Mouse (Mus musculus) hindbrain, embryonic 15.5 days (tissue): ENCODE data around the gene Slc44a4. TPM values are rescaled to one million over a fixed set of nuclear protein-coding genes. Genes with fewer than 3 reads are reported as not detected.
"Not testable (repeated sequence)": the region's sequence is repeated elsewhere in the genome, so short reads cannot be mapped to it uniquely, and the experiment has no call there.

Source experiments
- ATAC-seq: fragments of 200-750 bp; cut with Nextera tagmentation; 2 replicates; pipeline ENCODE4 v1.8.0; 2017; ENCODE audit warnings: low read depth, moderate number of reproducible peaks, moderate TSS enrichment; ENCODE audit not compliant: low FRiP score
- H3K27ac ChIP-seq: fragments of 300-500 bp; sonication (generic); replicated peaks from 2 replicates; pipeline ENCODE4 v1.5.1; 2015; ENCODE audit warnings: mild to moderate bottlenecking, inconsistent platforms
- H3K27me3 ChIP-seq: fragments of 300-500 bp; sonication (generic); 2 replicates; pipeline ENCODE4 v1.6.1; 2015; ENCODE audit warnings: control low read depth, inconsistent platforms
- H3K36me3 ChIP-seq: fragments of 300-500 bp; sonication (generic); 2 replicates; pipeline ENCODE4 v1.6.1; 2015; ENCODE audit warnings: control low read depth, inconsistent platforms
- H3K4me1 ChIP-seq: fragments of 300-500 bp; sonication (generic); replicated peaks from 2 replicates; pipeline ENCODE4 v1.6.1; 2015; ENCODE audit warnings: control low read depth, inconsistent platforms
- H3K4me2 ChIP-seq: fragments of 300-500 bp; sonication (generic); 2 replicates; pipeline ENCODE4 v1.6.1; 2015; ENCODE audit warnings: moderate library complexity, mild to moderate bottlenecking, inconsistent platforms
- H3K4me3 ChIP-seq: fragments of 300-500 bp; sonication (generic); 2 replicates; pipeline ENCODE4 v1.5.1; 2015; ENCODE audit warnings: mild to moderate bottlenecking, inconsistent platforms
- H3K9ac ChIP-seq: fragments of 300-500 bp; sonication (generic); 2 replicates; pipeline ENCODE4 v1.6.1; 2015; ENCODE audit warnings: inconsistent platforms
- H3K9me3 ChIP-seq: fragments of 300-500 bp; sonication (generic); 2 replicates; pipeline ENCODE4 v1.6.1; 2016; ENCODE audit warnings: control low read depth, inconsistent platforms
- WGBS: fragments of 180-500 bp; shearing (Covaris S2); methylation state at CpG from one replicate; pipeline ENCODE4 v1.1.7; 2015; 5-methylcytosine and 5-hydroxymethylcytosine counted together
- polyA plus RNA-seq: library from polyadenylated mRNA; unstranded; fragments of >200 nt; fragmentation: Nextera tagmentation; extraction: Ambion mirVana; gene quantifications from 2 replicates; pipeline ENCODE4 v1.2.1, GENCODE M21; 2015

The Slc44a4 gene
- polyA plus RNA-seq, 1 experiment from 2014 or later: 0.09 TPM

- H3K9ac ChIP-seq, H3K4me2 ChIP-seq, ATAC-seq, H3K9me3 ChIP-seq, H3K4me3 ChIP-seq, H3K27me3 ChIP-seq: not testable (repeated sequence)
- Histone ChIP-seq H3K4me1 (peaks cover 19% of the 10 kb centered on the region), H3K36me3 (peaks cover 15% of the 10 kb centered on the region), H3K27ac (0 out of 2 replicates have a peak overlapping the region, but pooled peaks have one; percentile 19)
- WGBS: 59% methylated on average over 9 of the region's 9 CpGs
These were observed 34.7 kb downstream of the Slc44a4 start for GRCm38 (mm10) chr17:34948721-34949552.

GRCm38 (mm10) chr17:34949553-34949969 lies 35.3 kb downstream of the Slc44a4 start:
- no peaks in the 10 kb centered on the region for H3K9me3 ChIP-seq
- no peaks in the 10 kb centered on the region for H3K27me3 ChIP-seq
- peaks cover 19% of the 10 kb centered on the region for H3K4me1 ChIP-seq
- H3K4me2 ChIP-seq: no peak overlapping the region
- ATAC-seq: no peak
- H3K36me3 ChIP-seq: peaks cover 15% of the 10 kb centered on the region
- 40% methylated on average over 4 of the region's 4 CpGs for WGBS
- 0 out of 2 replicates have a peak overlapping the region, but pooled peaks have one; percentile 19 for H3K27ac ChIP-seq
- no peak overlapping the region for H3K4me3 ChIP-seq
- H3K9ac ChIP-seq: no peak overlapping the region

DNA sequence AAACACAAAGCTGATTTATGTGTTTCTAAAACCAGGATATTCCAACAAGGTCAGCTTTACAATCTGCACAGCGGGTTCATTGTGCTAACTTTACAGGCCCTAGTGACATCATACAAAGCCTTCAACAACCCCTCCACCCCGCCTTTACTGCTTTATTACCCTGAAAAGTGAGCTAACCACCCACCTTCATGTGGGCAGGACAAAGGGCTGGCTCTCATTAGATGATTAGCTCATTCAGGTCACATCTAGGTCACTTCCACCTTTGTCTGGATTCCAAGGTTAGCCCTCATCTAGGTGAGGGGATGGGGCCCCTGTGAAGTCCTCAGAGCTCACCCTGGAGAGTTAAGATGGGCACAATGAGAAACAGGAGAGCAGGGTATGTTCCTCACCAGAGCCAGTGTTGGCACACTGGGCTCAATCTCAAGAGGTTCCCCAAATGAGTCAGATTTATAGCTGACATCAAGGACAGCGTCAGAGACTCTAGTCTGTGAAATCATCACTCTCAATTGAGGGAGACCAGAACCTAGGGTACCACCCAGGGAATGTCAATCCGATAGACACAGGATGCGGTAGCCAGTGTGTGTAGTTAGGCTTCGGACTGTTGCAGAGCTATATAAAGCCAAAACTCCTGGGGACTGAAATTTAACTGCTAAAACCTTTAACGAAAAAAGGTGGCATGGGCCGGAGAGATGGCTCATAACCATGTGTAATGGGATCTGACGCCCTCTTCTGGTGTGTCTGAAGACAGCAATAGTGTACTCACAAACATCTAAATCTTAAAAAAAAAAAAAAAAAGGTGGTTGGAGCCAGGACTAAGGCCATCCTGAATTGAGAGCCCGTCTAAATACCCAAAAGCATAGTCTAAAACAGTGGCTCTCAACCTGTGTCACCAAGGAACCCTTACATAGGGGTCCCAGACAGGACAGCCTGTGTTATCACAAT lies 36.5 kb downstream of the Slc44a4 start:
- peak overlapping the region; percentile 70 for H3K4me3 ChIP-seq
- peaks cover 19% of the 10 kb centered on the region for H3K4me1 ChIP-seq
- peak overlapping the region; percentile 82 for H3K4me2 ChIP-seq
- H3K9me3 ChIP-seq: no peaks in the 10 kb centered on the region
- peaks cover 10% of the 10 kb centered on the region for H3K27me3 ChIP-seq
- peaks cover 15% of the 10 kb centered on the region for H3K36me3 ChIP-seq
- WGBS: 32% methylated on average over 10 of the region's 10 CpGs
- peak overlapping the region; percentile 92 for H3K27ac ChIP-seq
- no peak for ATAC-seq
- peak overlapping the region; percentile 99 for H3K9ac ChIP-seq

- WGBS: under 1% methylated on average over 29 of the region's 29 CpGs
- Histone ChIP-seq H3K27ac (peak overlapping the region; percentile 92), H3K4me2 (peak overlapping the region; percentile 82), H3K36me3 (peaks cover 15% of the 10 kb centered on the region), H3K9ac (peak overlapping the region; percentile 99), H3K27me3 (peaks cover 13% of the 10 kb centered on the region), H3K4me3 (peak overlapping the region; percentile 70), H3K4me1 (peaks cover 19% of the 10 kb centered on the region), H3K9me3 (no peaks in the 10 kb centered on the region)
- ATAC-seq: no peak
These were observed 37.5 kb downstream of the Slc44a4 start for GRCm38 (mm10) chr17:34951636-34952377.

DNA sequence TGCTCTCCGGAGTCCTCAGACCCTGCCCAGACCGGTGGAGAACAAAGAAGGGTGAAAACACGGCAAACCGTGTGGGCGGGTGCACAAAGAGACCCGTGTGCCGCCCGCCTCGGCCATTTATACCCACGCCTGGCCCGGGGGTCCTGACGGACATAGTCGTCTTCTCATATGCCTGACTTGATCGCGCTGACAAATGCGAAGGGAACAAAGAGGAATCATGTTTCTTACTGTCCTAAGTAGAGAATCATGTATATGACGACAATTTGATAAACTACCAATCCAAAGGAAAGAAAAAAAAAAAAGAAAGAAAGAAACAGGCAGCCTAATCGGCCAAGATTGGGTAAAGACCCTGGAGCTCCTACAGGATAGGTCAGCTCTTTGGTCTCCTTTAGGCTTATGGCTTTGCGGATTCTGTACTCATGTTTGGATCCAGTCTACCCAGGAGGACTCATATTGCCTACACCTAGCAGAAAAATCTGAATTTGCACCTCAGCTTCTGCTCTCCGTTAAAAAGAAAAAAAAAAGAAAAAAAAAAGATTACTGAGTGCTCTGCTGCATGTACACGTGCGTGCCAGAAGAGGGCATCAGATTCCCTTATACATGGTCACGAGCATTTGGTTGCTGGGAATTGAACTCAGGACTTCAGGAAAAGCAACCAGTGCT lies 38.2 kb downstream of the Slc44a4 start:
- H3K4me1 ChIP-seq: peaks cover 19% of the 10 kb centered on the region
- peaks cover 13% of the 10 kb centered on the region for H3K27me3 ChIP-seq
- peak overlapping the region; percentile 82 for H3K4me2 ChIP-seq
- H3K9me3 ChIP-seq: no peaks in the 10 kb centered on the region
- WGBS: 0% methylated on average over 23 of the region's 23 CpGs
- H3K27ac ChIP-seq: peak overlapping the region; percentile 92
- peak overlapping the region; percentile 70 for H3K4me3 ChIP-seq
- ATAC-seq: peak; percentile 87
- peak overlapping the region; percentile 99 for H3K9ac ChIP-seq
- H3K36me3 ChIP-seq: peaks cover 15% of the 10 kb centered on the region

- no peak overlapping the region for H3K4me2 ChIP-seq
- H3K36me3 ChIP-seq: peaks cover 15% of the 10 kb centered on the region
- H3K9me3 ChIP-seq: no peaks in the 10 kb centered on the region
- 84% methylated on average over 3 of the region's 3 CpGs for WGBS
- no peak for ATAC-seq
- H3K4me1 ChIP-seq: peaks cover 19% of the 10 kb centered on the region
- H3K27ac ChIP-seq: no peak overlapping the region; the same call in 1 of the 2 replicates
- H3K4me3 ChIP-seq: peak overlapping the region; percentile 70
- H3K27me3 ChIP-seq: peaks cover 13% of the 10 kb centered on the region
- no peak overlapping the region for H3K9ac ChIP-seq
These were observed 39.0 kb downstream of the Slc44a4 start for GRCm38 (mm10) chr17:34953258-34953657.

- Histone ChIP-seq H3K9ac (no peak overlapping the region), H3K36me3 (peaks cover 15% of the 10 kb centered on the region), H3K4me1 (peaks cover 19% of the 10 kb centered on the region), H3K9me3 (no peaks in the 10 kb centered on the region), H3K27ac (no peak overlapping the region), H3K27me3 (peaks cover 13% of the 10 kb centered on the region), H3K4me2 (no peak overlapping the region), H3K4me3 (no peak overlapping the region)
- no peak for ATAC-seq
- 90% methylated on average over 4 of the region's 4 CpGs for WGBS
These were observed 39.6 kb downstream of the Slc44a4 start for GRCm38 (mm10) chr17:34953904-34954303.

DNA sequence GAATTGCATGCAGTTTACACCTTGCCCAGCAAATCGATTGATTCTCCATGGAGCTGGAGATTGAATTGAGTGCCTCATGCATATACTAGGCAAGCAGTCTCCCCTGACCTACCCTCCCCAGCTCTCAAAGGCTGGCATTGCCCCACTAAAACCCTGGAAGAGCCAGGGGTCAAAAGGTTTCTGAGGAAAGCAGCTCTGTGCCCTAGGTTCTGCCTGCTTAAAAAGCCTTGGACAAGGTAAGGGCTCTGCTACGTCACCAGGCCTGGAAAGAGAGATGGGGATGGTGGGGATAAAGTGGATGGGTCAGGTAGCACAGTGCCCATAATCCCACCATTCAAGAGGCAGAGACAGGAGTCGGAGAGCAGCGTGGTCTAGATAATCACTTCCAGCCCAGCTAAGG lies 40.6 kb downstream of the Slc44a4 start:
- no peak overlapping the region for H3K27ac ChIP-seq
- H3K4me2 ChIP-seq: no peak overlapping the region
- H3K9me3 ChIP-seq: no peaks in the 10 kb centered on the region
- 0 out of 2 replicates have a peak overlapping the region, but pooled peaks have one; percentile 5 for H3K9ac ChIP-seq
- no peak for ATAC-seq
- peaks cover 19% of the 10 kb centered on the region for H3K27me3 ChIP-seq
- H3K36me3 ChIP-seq: peaks cover 10% of the 10 kb centered on the region
- 75% methylated on average over 4 of the region's 4 CpGs for WGBS
- no peak overlapping the region for H3K4me3 ChIP-seq
- peaks cover 20% of the 10 kb centered on the region for H3K4me1 ChIP-seq

DNA sequence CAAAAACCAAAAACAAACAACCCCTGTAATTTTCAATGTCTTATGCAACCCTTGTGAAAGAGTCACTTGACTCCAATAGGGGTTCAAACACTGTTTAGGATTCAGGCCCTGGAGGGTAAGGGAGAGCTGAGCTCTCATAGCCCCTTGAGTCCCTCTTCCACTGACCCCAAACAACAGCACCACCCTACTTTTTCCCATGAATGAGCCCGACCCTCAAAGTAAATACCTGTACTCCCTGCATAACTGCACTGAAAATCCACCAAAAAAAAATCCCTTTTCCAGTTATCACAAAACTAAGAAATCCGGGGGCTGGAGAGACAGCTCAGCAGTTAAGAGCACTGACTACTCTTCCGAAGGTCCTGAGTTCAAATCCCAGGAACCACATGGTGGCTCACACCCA lies 41.6 kb downstream of the Slc44a4 start:
- no peak overlapping the region for H3K9ac ChIP-seq
- no peak overlapping the region for H3K27ac ChIP-seq
- 82% methylated on average over 3 of the region's 3 CpGs for WGBS
- no peaks in the 10 kb centered on the region for H3K9me3 ChIP-seq
- no peak overlapping the region for H3K4me3 ChIP-seq
- peaks cover 10% of the 10 kb centered on the region for H3K4me1 ChIP-seq
- peaks cover 23% of the 10 kb centered on the region for H3K27me3 ChIP-seq
- no peaks in the 10 kb centered on the region for H3K36me3 ChIP-seq
- no peak overlapping the region for H3K4me2 ChIP-seq
- ATAC-seq: no peak

DNA sequence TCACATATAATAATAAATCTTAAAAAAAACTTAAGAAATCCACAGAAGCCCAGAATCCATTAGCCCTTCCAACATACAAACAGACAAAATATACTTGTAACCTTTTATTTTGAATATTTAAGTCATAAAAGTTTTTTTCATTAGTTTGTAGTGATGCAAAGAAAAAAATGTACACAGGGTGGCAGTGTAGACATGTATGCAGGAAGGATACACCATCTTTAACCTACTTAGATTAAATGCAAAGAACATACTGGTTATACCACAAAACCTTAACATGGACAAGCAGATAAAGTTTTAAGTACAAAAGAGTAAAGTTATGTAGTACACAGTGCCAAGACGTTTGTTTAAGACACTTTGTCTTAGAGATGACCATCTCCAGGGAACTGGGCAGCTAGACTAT lies 42.1 kb downstream of the Slc44a4 start:
- H3K4me3 ChIP-seq: no peak overlapping the region
- peaks cover 5% of the 10 kb centered on the region; the same call in 1 of the 2 replicates for H3K4me1 ChIP-seq
- no peak overlapping the region for H3K27ac ChIP-seq
- no peak overlapping the region for H3K9ac ChIP-seq
- WGBS: 60% methylated on average over 1 of the region's 1 CpGs
- no peaks in the 10 kb centered on the region for H3K9me3 ChIP-seq
- no peak for ATAC-seq
- no peaks in the 10 kb centered on the region for H3K36me3 ChIP-seq
- peaks cover 26% of the 10 kb centered on the region for H3K27me3 ChIP-seq
- no peak overlapping the region for H3K4me2 ChIP-seq

DNA sequence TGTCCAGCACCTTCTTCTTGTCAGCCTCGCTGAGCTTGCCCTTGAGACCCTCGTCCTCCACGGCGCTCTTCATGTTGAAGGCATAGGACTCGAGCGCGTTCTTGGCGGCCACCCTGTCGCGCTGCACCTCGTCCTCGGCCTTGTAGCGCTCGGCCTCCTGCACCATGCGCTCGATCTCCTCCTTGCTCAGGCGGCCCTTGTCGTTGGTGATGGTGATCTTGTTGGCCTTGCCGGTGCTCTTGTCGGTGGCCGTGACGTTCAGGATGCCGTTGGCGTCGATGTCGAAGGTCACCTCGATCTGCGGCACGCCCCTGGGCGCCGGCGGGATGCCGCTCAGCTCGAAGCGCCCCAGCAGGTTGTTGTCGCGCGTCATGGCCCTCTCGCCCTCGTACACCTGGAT lies 43.0 kb downstream of the Slc44a4 start:
- not testable (repeated sequence) for ATAC-seq, H3K4me2 ChIP-seq, H3K4me1 ChIP-seq, H3K36me3 ChIP-seq, H3K4me3 ChIP-seq, H3K9ac ChIP-seq, H3K27ac ChIP-seq, H3K9me3 ChIP-seq
- H3K27me3 ChIP-seq: peaks cover 31% of the 10 kb centered on the region
- WGBS: 27% methylated on average over 29 of the region's 40 CpGs
